Comparison of ENCODE assay signal across 19 mouse cellular contexts in genomic region chr7:123861706-123862105, GRCm38 (mm10).
DNase-seq lines count a peak whose midpoint lies in the region; ATAC-seq lines count a peak whose summit lies in the region.
"Had no signal": no experiment of that assay in that cellular context is flagged by ENCODE, and none has a peak within 500 bp of the region (broad histone marks: within the 10 kb centered on the region; RNA-seq: fewer than 3 reads in every experiment).

No protein-coding gene starts in this region.

- DNase-seq in frontal cortex, postnatal 10 days (ENCODE audit: low spot score in 2 of 2): no peak
- peak; percentile 2 for DNase-seq in left cerebral cortex, adult 11 months (ENCODE audit: low spot score)
- DNase-seq in left cerebral cortex, postnatal 10 days (ENCODE audit: extremely low spot score in 1 of 2, low spot score in 2 of 2): no peak
- DNase-seq in right cerebral cortex, adult 18-20 months: peak; percentile 35
- no peak for DNase-seq in right cerebral cortex, postnatal 14 days
- peak; percentile 50 for DNase-seq in telencephalon, adult 2 months (ENCODE audit: low read depth, low spot score)
- DNase-seq in kidney, adult 9 months: no peak
- DNase-seq: adrenal gland, adult 8-10 months; adrenal gland, postnatal 25 days; cerebellum, adult 18-20 months; cerebellum, adult 9-10 months; cerebellum, postnatal 14 days; gastrocnemius, adult 2 months; gastrocnemius, postnatal 14 days; heart, adult 11 months had no signal

- intact Hi-C loops in left cerebral cortex, postnatal 10 days (cut with DNase I): no loop called here

- ATAC-seq in frontal cortex, adult (ENCODE audit: low TSS enrichment): peak; percentile 89
- ATAC-seq: activated CD4-positive, CD25-positive, alpha-beta regulatory T cell, adult 4 months; forebrain, embryonic 13.5 days; forebrain, embryonic 16.5 days had no signal

Comparison
In these comparisons a context has a peak if more than half of its experiments do, and no peak if none do; other contexts are left out.
1. DNase-seq: peak in left cerebral cortex, adult 11 months (single experiment), right cerebral cortex, adult 18-20 months (single experiment) and telencephalon, adult 2 months (single experiment); none in frontal cortex, postnatal 10 days (0 of 2), left cerebral cortex, postnatal 10 days (0 of 2), right cerebral cortex, postnatal 14 days (single experiment) and kidney, adult 9 months (single experiment).